Mouse (Mus musculus) limb, embryonic 14.5 days (tissue): ENCODE measurements around the gene Crot. TPM values are rescaled to one million over a fixed set of nuclear protein-coding genes. Genes with fewer than 3 reads are reported as not detected.
"Not testable (repeated sequence)": the region's sequence is repeated elsewhere in the genome, so short reads cannot be mapped to it uniquely, and the experiment has no call there.

Source experiments
- ATAC-seq: fragments of 200-750 bp; cut with Nextera tagmentation; 2 replicates; pipeline ENCODE4 v1.8.0; 2017; ENCODE audit warnings: low read depth, moderate number of reproducible peaks, moderate TSS enrichment; ENCODE audit not compliant: low FRiP score
- DNase-seq: peaks from one replicate; pipeline ENCODE4 v3.0.0-alpha.2; 2015; ENCODE audit warnings: low spot score
- H3K27ac ChIP-seq: fragments of 300-500 bp; sonication (generic); replicated peaks from 2 replicates; pipeline ENCODE4 v1.5.1; 2014; ENCODE audit warnings: low read depth, mild to moderate bottlenecking, low read length, moderate library complexity, mixed read lengths
- H3K27me3 ChIP-seq: fragments of 300-500 bp; sonication (generic); 2 replicates; pipeline ENCODE4 v1.6.1; 2014; ENCODE audit warnings: low read length, mixed read lengths; ENCODE audit not compliant: control insufficient read depth, insufficient read depth
- H3K36me3 ChIP-seq: fragments of 300-500 bp; sonication (generic); 2 replicates; pipeline ENCODE4 v1.6.1; 2014; ENCODE audit warnings: mild to moderate bottlenecking, low read length, moderate library complexity, mixed read lengths; ENCODE audit not compliant: control insufficient read depth, insufficient read depth
- H3K4me1 ChIP-seq: fragments of 300-500 bp; sonication (generic); 2 replicates; pipeline ENCODE4 v1.6.1; 2014; ENCODE audit warnings: antibody characterized with exemption, low read length, mixed read lengths; ENCODE audit not compliant: control insufficient read depth, insufficient read depth
- H3K4me2 ChIP-seq: fragments of 300-500 bp; sonication (generic); replicated peaks from 2 replicates; pipeline ENCODE4 v1.6.1; 2014; ENCODE audit warnings: low read depth, mild to moderate bottlenecking, low read length, moderate library complexity; ENCODE audit not compliant: severe bottlenecking
- H3K4me3 ChIP-seq: fragments of 300-500 bp; sonication (generic); replicated peaks from 2 replicates; pipeline ENCODE4 v1.5.1; 2014; ENCODE audit warnings: low read length
- H3K9ac ChIP-seq: fragments of 300-500 bp; sonication (generic); 2 replicates; pipeline ENCODE4 v1.6.1; 2014; ENCODE audit warnings: mild to moderate bottlenecking, low read depth, low read length, moderate library complexity; ENCODE audit not compliant: severe bottlenecking
- H3K9me3 ChIP-seq: fragments of 300-500 bp; sonication (generic); 2 replicates; pipeline ENCODE4 v1.6.1; 2016; ENCODE audit warnings: low read length; ENCODE audit not compliant: control insufficient read depth
- POLR2A ChIP-seq: fragments of 200-500 bp; IDR thresholded peaks from 2 replicates; pipeline ENCODE4 v1.8.0; 2012; ENCODE audit warnings: inconsistent platforms, mild to moderate bottlenecking, moderate library complexity, borderline replicate concordance; ENCODE audit not compliant: insufficient read depth, insufficient read length; ENCODE audit errors: extremely low read depth
- WGBS: fragments of 180-500 bp; shearing (Covaris S2); extraction: QIAGEN DNeasy Blood & Tissue Kit; methylation state at CpG from one replicate; pipeline ENCODE4 v1.1.7; 2014; 5-methylcytosine and 5-hydroxymethylcytosine counted together
- polyA plus RNA-seq, 2 experiments: library from polyadenylated mRNA; depleted of rRNA in 1 of 2; stranded (reverse) in 1 of 2; unstranded in 1 of 2; fragments of >200 nt; fragmentation: Nextera tagmentation in 1 of 2; extraction: Ambion mirVana in 1 of 2; gene quantifications; 2 replicates each; pipeline versions ENCODE4 v1.2.1 to v1.2.3; 2012 to 2014

Gene Crot
- polyA plus RNA-seq, 2 experiments = 22.8 to 41.0 TPM

GRCm38 (mm10) chr5:8953660-8954059 is 43.5 kb downstream of the Crot start:
- no peaks in the 10 kb centered on the region for H3K4me1 ChIP-seq
- H3K4me2 ChIP-seq = no peak overlapping the region
- 76% methylated on average over 2 of the region's 2 CpGs for WGBS
- no peaks in the 10 kb centered on the region for H3K27me3 ChIP-seq
- ATAC-seq = no peak
- H3K36me3 ChIP-seq = no peaks in the 10 kb centered on the region
- no peak overlapping the region for H3K27ac ChIP-seq
- H3K9ac ChIP-seq = no peak overlapping the region
- H3K9me3 ChIP-seq = no peaks in the 10 kb centered on the region
- no peak for TF ChIP-seq POLR2A
- H3K4me3 ChIP-seq = no peak overlapping the region
- DNase-seq = no peak

- 75% methylated on average over 4 of the region's 4 CpGs for WGBS
- no peak for TF ChIP-seq POLR2A
Observed at GRCm38 (mm10) chr5:8947423-8948110, 49.6 kb downstream of the Crot start.

GRCm38 (mm10) chr5:8943836-8944235 is 53.3 kb downstream of the Crot start:
- Histone ChIP-seq H3K27me3 (no peaks in the 10 kb centered on the region), H3K36me3 (no peaks in the 10 kb centered on the region), H3K4me3 (no peak overlapping the region), H3K9ac (no peak overlapping the region), H3K4me1 (no peaks in the 10 kb centered on the region), H3K4me2 (no peak overlapping the region), H3K27ac (no peak overlapping the region), H3K9me3 (no peaks in the 10 kb centered on the region)
- ATAC-seq (no peak), DNase-seq (no peak)
- 80% methylated on average over 3 of the region's 3 CpGs for WGBS
- no peak for TF ChIP-seq POLR2A

More at GRCm38 (mm10) chr5:8947423-8948110, 49.6 kb downstream of the Crot start:
- H3K9ac ChIP-seq = no peak overlapping the region
- H3K27ac ChIP-seq = no peak overlapping the region
- no peak overlapping the region for H3K4me2 ChIP-seq
- no peaks in the 10 kb centered on the region for H3K9me3 ChIP-seq
- DNase-seq = no peak
- no peaks in the 10 kb centered on the region for H3K4me1 ChIP-seq
- no peak for ATAC-seq
- no peaks in the 10 kb centered on the region for H3K36me3 ChIP-seq
- no peaks in the 10 kb centered on the region for H3K27me3 ChIP-seq
- no peak overlapping the region for H3K4me3 ChIP-seq

GRCm38 (mm10) chr5:8941266-8941665 is 55.9 kb downstream of the Crot start:
- not testable (repeated sequence) for H3K27me3 ChIP-seq, H3K4me3 ChIP-seq, H3K4me2 ChIP-seq, H3K27ac ChIP-seq, H3K36me3 ChIP-seq, ATAC-seq, H3K4me1 ChIP-seq, DNase-seq, H3K9ac ChIP-seq, H3K9me3 ChIP-seq
- no CpG with 5 or more reads among the region's 1 CpGs for WGBS

- ATAC-seq (no peak), DNase-seq (no peak)
- Histone ChIP-seq H3K4me1 (no peaks in the 10 kb centered on the region), H3K27me3 (no peaks in the 10 kb centered on the region), H3K4me2 (no peak overlapping the region), H3K27ac (no peak overlapping the region), H3K36me3 (no peaks in the 10 kb centered on the region), H3K9ac (no peak overlapping the region), H3K4me3 (no peak overlapping the region), H3K9me3 (no peaks in the 10 kb centered on the region)
- TF ChIP-seq POLR2A = no peak
- WGBS = 84% methylated on average over 7 of the region's 7 CpGs
Observed at GRCm38 (mm10) chr5:8937965-8938364, 59.2 kb downstream of the Crot start.
